Mouse (Mus musculus): ENCODE data around the gene Akap14.

Akap14 gene

GRCm38 (mm10) chrX:37109526-37110192, 59.0 kb downstream of the Akap14 start:
- DNase-seq (ENCODE audit: low read depth, low spot score) = no peak

DNA sequence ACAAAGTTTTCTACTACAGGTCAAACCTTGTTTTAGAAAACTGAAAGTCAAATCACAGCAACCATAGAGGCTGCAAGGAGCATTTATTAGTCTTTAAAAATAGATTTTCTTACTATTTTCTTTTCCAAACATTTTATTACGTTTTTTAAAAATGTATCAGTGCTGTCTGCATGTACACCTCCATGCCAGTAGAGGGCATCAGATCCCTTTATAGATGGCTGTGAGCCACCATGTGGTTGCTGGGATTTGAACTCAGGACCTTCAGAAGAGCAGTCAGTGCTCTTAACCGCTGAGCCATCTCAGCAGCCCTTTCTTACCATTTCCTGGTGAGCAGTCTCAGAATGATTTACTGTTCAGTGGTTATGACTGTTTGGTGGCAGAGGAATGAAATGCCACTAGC, 64.8 kb downstream of the Akap14 start:
- no peak for DNase-seq (ENCODE audit: low read depth, low spot score)
